ENCODE assay signal across 22 mouse cellular contexts in genomic region chr13:76187651-76188050, GRCm38 (mm10).
"Had no signal": no experiment of that assay in that cellular context is flagged by ENCODE, and none has a peak within 500 bp of the region (broad histone marks: within the 10 kb centered on the region; RNA-seq: fewer than 3 reads in every experiment).

No protein-coding gene starts in this region.

- ATAC-seq: liver, embryonic 12.5 days had no signal

- H3K9ac ChIP-seq: limb, embryonic 13.5 days; liver, embryonic 12.5 days; liver, embryonic 15.5 days; lung, embryonic 15.5 days; neural tube, embryonic 12.5 days; neural tube, embryonic 15.5 days had no signal

- H3K4me1 ChIP-seq: limb, embryonic 10.5 days; limb, embryonic 13.5 days; liver, embryonic 12.5 days; liver, embryonic 15.5 days; lung, embryonic 15.5 days; megakaryocyte, embryonic 14.5 days; midbrain, embryonic 10.5 days; neural tube, embryonic 12.5 days; neural tube, embryonic 15.5 days had no signal

- H3K9me3 ChIP-seq: limb, embryonic 10.5 days; limb, embryonic 13.5 days; liver, embryonic 12.5 days; liver, embryonic 15.5 days; lung, embryonic 15.5 days; megakaryocyte, embryonic 14.5 days; midbrain, embryonic 10.5 days; neural tube, embryonic 12.5 days; neural tube, embryonic 15.5 days had no signal

- H3K27me3 ChIP-seq: limb, embryonic 13.5 days; liver, embryonic 12.5 days; liver, embryonic 15.5 days; lung, embryonic 15.5 days; megakaryocyte, embryonic 14.5 days; neural tube, embryonic 12.5 days; neural tube, embryonic 15.5 days had no signal

- H3K27ac ChIP-seq: limb, embryonic 10.5 days; limb, embryonic 13.5 days; liver, embryonic 12.5 days; liver, embryonic 15.5 days; lung, embryonic 15.5 days; midbrain, embryonic 10.5 days; neural tube, embryonic 12.5 days; neural tube, embryonic 15.5 days; stomach, postnatal 0 days had no signal

- H3K4me2 ChIP-seq: limb, embryonic 13.5 days; liver, embryonic 12.5 days; liver, embryonic 15.5 days; lung, embryonic 15.5 days; neural tube, embryonic 12.5 days; neural tube, embryonic 15.5 days had no signal

- DNase-seq: kidney, postnatal 14 days; liver; lung, adult 18-20 months; lung, postnatal 10 days; lung, postnatal 36 days; midbrain, embryonic 14.5 days; right cerebral cortex, adult 18-20 months; right cerebral cortex, postnatal 14 days; right cerebral cortex, postnatal 4 days; thymus, adult 2 months; thymus, postnatal 14 days; thymus, postnatal 4 days had no signal

- H3K4me3 ChIP-seq: limb, embryonic 10.5 days; limb, embryonic 13.5 days; liver, embryonic 12.5 days; liver, embryonic 15.5 days; lung, embryonic 15.5 days; megakaryocyte, embryonic 14.5 days; midbrain, embryonic 10.5 days; neural tube, embryonic 12.5 days; neural tube, embryonic 15.5 days had no signal
